Mouse (Mus musculus) induced T-regulatory cell, adult 2 months (primary cell): Measurements from ENCODE around the gene Insyn1.
A peak's percentile ranks its signal among the peaks of the same experiment; 100 is the strongest.

Experiments used
- DNase-seq: peaks from one replicate; pipeline ENCODE4 v3.0.0-alpha.2; 2012; ENCODE audit warnings: low read depth

The Insyn1 gene

DNA sequence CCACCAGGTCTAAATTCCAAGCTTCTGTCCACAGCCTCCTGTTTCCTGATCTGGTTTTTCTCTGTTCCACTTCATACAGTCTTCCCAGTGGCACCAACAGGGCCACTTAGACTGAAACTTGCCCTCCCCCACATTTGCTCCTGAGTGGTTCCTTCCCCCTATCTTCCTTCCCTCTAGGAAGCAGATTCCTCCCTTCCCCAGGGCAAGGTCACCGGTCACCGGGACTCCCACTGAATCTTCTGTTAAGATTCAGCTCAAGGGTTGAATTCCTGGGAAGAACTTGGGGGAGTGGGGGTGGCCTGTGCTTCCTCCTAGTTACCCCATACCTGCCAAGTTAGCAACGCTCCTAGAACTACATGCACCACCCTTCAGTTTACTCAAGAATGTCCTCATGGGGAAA lies 1.3 kb upstream of the Insyn1 start:
- DNase-seq: no peak

GRCm38 (mm10) chr9:58489133-58489864 lies 896 bp downstream of the Insyn1 start:
- DNase-seq: no peak

DNA sequence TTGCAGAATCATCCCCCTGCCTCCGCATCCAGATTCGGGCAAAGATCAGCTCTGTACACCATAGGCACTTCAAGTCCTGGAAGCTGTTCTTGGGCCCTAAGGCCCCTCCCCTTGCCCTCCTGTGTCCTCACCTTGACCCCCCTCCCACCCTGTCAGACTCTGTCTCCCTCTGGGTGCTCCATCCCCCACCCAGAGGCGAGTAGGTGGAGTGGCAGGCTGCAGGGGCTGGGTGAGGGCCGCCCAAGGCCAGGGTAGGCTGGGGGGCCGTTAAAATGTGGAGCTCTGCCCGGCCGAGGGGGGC lies 1.4 kb downstream of the Insyn1 start:
- DNase-seq: no peak

DNA sequence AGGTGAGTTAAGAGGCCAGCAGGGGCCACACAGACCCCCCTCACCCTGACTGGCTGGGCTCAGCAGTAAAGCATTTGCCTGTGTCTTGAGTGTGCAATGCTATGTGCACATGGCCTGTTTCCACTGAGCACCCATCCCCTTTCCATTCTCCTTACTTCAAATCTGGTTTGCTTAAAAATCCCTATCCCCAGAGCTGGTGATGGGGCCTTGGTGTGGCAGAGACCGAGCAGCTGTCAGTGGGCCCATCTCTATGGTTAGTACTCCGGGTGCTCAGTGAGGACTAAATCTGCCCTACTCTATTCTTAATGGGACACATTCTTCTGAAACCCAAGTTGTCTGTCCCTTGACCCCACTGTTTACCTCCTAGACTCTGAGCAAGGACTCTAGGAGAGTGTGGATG lies 2.0 kb downstream of the Insyn1 start:
- no peak for DNase-seq

DNA sequence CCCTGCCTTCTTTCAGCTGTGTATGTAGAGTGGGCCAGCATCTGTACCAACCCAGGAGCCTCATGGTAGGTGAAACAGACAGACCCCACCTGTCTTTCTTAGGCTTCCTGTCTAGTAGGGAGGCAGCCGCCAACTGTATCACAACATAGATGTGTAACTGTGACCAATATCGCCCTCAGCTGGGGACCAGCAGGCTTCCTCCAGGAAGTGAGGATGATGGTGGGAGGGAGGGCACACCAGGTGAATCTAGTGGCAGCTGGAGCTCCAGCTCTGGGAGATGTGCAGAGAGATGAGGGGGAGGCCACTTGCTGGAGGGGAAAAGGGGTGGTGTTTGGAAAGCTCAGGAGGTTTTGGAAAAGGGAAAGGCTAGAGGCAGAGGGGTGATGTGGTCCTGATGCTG lies 6.6 kb downstream of the Insyn1 start:
- DNase-seq: no peak

DNA sequence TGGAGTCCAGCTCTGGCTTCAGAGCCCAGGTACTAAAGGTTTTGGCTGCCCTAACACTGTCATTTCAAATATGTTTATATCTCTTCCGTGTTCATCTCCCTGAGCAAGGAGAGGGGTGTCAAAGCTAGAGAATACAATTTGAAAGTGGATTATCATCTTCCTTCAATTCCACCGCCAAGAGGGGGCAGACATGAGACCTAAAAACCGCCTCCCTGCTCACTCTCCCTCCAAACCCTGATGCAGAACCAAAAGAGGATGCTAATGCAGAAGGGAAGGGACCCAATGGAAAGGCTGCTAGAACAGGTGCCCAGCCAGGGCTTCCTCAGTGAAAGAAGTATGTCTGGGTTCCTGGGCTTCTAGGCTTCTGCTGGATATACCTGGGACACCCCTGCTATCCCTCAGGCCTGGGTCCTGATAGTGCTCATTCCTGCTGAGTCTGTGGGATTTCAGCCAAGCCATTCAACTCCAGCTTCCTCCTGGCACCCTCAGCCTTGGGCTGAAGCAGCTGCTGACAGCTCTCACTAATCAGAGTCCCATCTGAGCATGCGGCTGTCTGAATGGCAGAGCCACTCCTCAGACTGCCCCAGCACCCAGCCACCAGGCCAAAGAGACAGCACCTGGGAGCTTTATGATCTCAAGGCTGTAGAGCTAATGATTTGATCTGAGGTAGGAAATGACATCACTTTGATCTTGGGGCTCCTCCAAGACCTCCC lies 8.2 kb downstream of the Insyn1 start:
- DNase-seq: no peak

GRCm38 (mm10) chr9:58497942-58498341 lies 9.5 kb downstream of the Insyn1 start:
- no peak for DNase-seq

GRCm38 (mm10) chr9:58500946-58501345 lies 12.5 kb downstream of the Insyn1 start:
- no peak for DNase-seq

DNA sequence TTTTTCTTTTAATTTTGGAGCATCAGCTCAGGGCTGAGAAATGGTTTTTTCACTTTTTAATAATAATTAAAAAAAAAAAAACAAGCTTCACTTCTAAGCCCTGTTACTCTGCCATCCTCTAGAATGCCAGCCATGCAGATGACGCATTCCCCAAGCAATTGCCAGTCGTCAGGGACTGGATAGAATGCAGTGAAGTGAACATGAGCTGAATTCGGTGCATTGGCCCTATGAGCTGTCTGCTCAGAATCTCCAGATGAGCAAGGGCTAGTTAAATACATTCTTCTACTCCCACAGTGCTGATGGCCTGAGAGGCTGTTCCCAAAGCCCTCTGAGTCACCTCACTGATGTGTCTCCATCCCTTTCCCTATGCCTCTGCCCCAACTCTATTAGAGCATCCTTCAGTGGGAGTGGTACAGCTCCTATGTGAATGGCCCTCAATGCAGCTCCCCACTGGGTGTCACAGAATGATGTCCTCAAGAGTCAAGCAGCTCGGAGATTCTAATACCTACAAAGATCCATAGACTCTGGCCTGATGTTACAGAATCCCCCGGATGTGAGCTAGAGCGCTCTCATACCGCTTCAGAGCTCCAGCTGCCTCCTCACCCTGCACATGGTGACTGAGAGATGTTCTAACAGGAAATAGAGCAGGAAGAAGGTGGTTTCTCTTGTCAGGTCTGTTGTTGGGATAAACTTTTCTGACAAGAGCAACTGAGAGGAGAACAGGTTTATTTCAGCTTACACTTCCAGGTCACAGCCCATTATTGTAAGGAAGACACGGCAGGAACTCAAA lies 19.0 kb downstream of the Insyn1 start:
- DNase-seq: peak; percentile 8

- no peak for DNase-seq
Observed at GRCm38 (mm10) chr9:58510452-58510851, 22.0 kb downstream of the Insyn1 start.

DNA sequence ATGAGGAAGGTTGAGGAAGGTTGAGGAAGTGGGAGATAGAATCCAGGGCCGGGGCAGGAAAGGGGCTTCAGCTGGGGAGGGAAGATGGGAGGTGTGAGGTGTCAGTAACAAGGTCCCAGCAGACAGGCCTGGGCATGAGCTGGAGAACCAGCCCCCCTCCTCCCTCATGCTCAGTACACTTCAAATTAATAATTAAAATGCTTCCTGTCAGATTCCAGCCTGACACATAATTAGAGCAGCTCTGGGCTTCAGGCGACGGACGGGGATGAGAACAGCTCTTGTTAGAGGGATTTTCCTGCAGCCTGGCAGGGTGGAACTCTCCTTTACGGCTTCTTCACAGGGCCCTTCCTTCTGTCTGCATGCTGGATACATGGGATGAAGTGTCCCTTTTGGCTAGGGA lies 25.3 kb downstream of the Insyn1 start:
- DNase-seq: no peak

GRCm38 (mm10) chr9:58516480-58516879 lies 28.1 kb downstream of the Insyn1 start:
- DNase-seq: no peak

GRCm38 (mm10) chr9:58517866-58518750 lies 29.7 kb downstream of the Insyn1 start:
- no peak for DNase-seq

GRCm38 (mm10) chr9:58519953-58520352 lies 31.6 kb downstream of the Insyn1 start:
- no peak for DNase-seq

DNA sequence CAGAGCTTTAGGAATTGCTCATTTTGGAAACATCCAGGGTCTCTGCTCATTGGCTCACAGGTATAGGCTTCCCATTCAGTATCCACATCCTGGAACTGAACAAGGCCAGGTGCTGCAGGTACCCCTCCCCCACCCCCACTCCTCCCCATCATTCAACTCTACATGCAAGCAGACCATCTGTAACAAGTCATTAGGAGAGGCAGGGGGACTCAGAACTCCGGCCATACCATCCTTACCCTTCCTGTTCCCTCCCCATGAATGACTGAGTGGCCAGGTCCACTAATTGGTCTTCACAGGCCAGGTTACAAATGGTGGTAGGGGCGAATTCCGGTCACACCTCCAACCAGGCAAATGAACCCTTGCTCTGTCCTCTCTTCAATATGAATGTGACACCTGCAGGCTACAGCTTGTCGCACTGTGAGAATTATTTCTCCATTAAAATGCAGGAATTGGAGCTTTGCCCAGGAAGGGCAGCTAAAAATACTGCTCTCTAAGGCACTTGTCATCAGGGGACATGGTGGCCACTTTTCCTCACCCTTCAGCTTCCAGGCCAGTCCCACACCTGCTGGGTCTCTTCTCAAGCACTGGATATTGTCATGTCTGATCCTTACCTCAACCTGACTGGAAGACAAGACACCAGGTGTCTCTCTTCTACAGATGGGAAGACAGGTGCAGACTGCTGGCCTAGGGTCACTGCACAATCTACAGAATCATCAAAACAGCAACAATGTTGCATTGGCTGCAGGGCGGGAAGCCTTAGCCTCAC lies 32.6 kb downstream of the Insyn1 start:
- no peak for DNase-seq

DNA sequence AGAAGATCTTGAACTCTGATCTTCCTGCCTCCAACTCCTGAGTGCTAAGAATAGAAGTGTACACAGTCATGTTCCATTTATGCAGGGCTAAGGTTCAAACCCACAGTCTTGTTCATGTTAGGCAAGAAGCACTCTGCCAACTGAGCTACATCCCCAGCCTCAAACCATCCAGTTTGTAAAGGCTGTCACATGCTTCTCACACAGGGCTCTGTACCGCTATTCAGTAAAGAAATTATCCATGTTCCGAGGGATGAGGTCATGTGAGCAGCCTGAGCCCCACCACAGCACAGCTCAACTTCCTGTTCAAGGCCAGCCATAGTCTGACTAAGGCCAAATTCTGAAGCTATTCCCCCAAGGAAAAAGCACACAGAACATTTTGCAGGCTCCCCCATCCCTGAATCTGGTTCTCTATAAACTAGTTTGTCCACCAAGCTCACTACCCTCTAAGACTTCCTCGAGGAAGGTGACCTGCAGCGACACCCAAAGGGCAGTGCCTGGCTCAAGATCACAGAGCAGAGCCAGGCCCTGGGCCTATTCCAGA lies 33.5 kb downstream of the Insyn1 start:
- DNase-seq: no peak

- DNase-seq: no peak
Observed at GRCm38 (mm10) chr9:58525108-58525507, 36.7 kb downstream of the Insyn1 start.

GRCm38 (mm10) chr9:58527841-58528240 lies 39.4 kb downstream of the Insyn1 start:
- DNase-seq: no peak

DNA sequence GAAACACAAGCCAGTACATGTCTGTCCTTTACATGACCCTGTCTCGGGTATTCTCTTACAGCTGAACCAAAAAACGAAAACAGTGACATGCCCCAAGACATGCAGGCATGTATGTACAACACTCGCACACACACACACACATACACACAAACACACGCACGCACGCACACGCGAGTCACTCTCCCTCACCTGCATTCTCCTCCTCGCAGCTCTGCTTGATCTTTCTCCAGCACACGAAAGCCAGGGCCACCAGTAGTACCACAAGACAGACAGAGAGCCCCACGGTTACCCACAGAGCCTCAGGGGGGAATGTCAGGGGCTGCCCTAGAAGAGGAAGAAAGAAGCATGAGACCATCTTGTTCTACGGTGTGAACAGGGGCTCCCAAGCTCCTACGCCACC lies 42.0 kb downstream of the Insyn1 start:
- no peak for DNase-seq

- DNase-seq: no peak
Observed at GRCm38 (mm10) chr9:58532236-58532635, 43.8 kb downstream of the Insyn1 start.

GRCm38 (mm10) chr9:58533322-58533721 lies 44.9 kb downstream of the Insyn1 start:
- no peak for DNase-seq
